Mouse (Mus musculus) liver (tissue): ENCODE data around the gene Abhd14b.

Experiments
- DNase-seq: peaks from one replicate; pipeline ENCODE4 v3.0.0-alpha.2; 2020; ENCODE audit warnings: mixed read lengths

The Abhd14b gene

GRCm38 (mm10) chr9:106430015-106430264 lies 17.3 kb upstream of the Abhd14b start:
- DNase-seq, result no peak

- no peak for DNase-seq
These were observed 13.9 kb upstream of the Abhd14b start for GRCm38 (mm10) chr9:106433389-106433788.

GRCm38 (mm10) chr9:106436566-106436965 lies 10.7 kb upstream of the Abhd14b start:
- no peak for DNase-seq

DNA sequence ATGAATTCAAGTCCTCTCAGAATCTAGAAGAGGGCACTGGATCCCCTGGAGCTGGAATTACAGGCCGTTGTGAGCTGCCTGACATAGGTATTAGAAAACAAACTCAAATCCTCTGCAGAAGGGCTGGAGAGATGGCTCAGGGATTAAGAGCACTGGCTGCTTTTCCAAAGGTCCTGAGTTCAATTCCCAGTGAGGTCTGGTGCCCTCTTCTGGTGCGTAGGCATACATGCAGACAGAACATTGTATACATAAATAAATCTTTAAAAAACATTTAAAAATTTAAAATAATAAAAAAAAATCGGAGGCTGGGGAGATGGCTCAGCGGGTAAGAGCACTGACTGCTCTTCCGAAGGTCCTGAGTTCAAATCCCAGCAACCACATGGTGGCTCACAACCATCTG lies 4.6 kb upstream of the Abhd14b start:
- DNase-seq, result no peak

GRCm38 (mm10) chr9:106444836-106445235 lies 2.4 kb upstream of the Abhd14b start:
- no peak for DNase-seq

DNA sequence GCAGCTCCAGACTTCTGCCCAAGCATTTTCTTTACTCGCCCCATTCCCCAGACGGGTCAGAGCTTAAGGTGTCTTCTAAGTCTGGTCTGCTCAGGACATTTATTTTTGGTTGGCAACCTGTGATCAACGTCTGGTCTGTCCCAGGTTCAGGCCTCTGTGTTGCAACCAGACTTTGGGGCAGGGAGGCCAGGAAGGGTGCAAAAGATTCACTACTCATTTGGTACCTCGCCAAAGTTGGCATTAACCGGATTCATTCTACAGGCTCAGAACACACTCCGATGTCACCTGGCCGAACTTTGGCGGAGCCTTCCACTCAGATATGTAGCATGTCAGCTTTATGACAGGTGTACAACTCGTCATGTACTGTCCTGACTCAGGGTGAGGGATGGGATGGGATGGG lies 692 bp downstream of the Abhd14b start:
- no peak for DNase-seq

GRCm38 (mm10) chr9:106448498-106449031 lies 1.3 kb downstream of the Abhd14b start:
- peak; percentile 69 for DNase-seq

- DNase-seq, result no peak
These were observed 2.7 kb downstream of the Abhd14b start for GRCm38 (mm10) chr9:106449947-106450346.

- DNase-seq, result peak; percentile 66
These were observed 3.4 kb downstream of the Abhd14b start for GRCm38 (mm10) chr9:106450661-106451060.

- no peak for DNase-seq
These were observed 4.0 kb downstream of the Abhd14b start for GRCm38 (mm10) chr9:106451298-106451697.

DNA sequence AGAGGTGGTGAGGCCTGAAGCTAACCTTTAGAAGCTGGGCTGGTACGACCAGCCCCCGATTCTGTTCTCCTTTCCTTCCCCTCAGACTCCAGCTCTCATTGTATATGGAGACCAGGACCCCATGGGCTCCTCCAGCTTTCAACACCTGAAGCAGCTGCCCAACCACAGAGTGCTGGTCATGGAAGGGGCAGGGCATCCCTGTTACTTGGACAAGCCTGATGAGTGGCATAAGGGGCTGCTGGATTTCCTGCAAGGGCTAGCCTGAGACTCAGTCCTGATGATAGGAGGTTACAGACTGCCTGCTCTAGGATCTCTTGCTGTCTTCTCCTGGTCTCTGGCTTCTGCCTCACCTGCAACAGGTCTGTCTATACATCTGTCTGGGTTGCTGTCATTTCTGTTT lies 4.6 kb downstream of the Abhd14b start:
- DNase-seq, result no peak

GRCm38 (mm10) chr9:106452351-106452750 lies 5.1 kb downstream of the Abhd14b start:
- no peak for DNase-seq

- peak; percentile 65 for DNase-seq
These were observed 5.6 kb downstream of the Abhd14b start for GRCm38 (mm10) chr9:106452821-106453220.

DNA sequence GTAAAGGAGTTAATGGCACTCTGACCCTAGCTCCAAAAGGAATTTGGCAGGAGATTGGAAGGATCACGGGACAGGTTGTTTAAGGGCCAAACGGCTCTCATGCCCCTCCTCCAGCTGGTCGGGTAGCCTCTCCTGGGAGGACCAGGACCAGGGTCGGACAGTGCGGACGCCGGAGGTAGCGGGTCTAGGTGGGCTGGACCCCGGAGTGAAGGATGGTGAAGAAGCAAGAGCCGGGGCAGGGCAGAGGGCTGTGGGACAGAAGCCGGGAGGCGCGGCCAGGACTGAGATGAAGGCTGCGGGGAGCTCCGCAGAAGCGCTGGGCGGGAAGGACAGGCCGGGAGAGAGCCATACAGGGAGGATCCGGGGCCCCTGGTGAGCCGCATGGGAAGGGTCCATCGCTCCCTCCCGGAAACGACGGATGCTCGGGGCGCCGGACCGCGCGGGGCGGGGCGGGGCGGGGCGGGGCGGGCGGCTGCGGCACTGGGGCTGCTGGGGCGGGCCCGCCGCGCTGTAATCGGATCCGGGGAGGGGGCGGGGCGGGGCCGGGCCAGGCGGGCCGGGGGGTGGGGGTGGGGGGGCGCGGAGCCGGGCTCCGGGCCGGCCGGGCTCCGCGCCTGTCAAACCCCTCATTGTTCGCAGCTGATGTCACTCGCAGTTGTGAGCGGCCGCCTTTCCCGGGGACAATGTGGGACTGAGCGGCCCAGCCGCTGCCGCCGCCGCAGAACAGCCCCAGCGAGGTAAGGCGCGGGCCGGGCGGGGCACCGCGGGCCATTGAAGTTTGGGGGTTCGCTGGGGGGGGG lies 6.2 kb downstream of the Abhd14b start, which contains the start of gene Pcbp4:
Gene Pcbp4, plus strand, starts transcription at position 21 of the 800 bp plus-strand sequence.
- DNase-seq, result peak; percentile 81

- DNase-seq, result no peak
These were observed 7.0 kb downstream of the Abhd14b start for GRCm38 (mm10) chr9:106454071-106454761.

DNA sequence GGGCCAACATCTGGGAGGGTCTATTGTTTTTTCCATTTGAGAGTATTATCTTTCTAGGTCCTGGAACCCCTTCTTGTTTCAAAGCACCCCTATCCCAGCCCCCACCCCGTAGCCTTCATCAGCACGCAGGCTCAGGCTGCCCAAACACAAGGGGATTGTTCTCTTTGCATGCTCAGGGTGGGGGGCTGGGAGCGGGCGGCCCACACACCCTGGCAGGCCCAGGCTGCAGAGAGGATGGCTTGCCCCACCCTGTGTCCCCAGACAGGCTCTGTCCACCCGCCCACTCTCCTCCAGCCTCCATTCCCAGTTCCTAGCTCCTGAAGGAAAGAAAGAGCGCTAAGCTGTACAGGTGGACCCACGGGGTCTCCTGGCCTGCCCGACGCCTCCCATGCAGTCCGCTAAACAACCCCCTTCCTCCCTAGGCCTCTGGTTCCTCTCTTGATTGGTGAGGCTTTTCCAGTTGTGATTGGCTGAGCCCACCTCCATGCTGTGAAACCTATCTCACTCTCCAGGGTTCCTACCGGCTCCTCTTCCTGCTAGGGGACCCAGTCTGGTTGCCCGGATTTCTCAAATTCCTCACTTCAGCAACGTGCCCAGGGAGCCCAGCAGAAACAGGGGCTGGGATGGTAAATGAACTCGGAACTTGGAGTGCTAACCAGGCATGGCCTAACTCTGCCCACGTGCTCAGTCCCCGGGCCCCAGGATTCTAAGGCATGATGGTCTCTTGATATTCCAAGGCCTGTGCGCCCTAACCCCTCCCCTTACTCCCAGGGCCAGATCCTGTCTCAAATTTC lies 7.8 kb downstream of the Abhd14b start:
- DNase-seq, result no peak

- peak; percentile 41 for DNase-seq
These were observed 9.3 kb downstream of the Abhd14b start for GRCm38 (mm10) chr9:106456325-106457162.

GRCm38 (mm10) chr9:106457163-106457559 lies 9.9 kb downstream of the Abhd14b start:
- DNase-seq, result no peak

DNA sequence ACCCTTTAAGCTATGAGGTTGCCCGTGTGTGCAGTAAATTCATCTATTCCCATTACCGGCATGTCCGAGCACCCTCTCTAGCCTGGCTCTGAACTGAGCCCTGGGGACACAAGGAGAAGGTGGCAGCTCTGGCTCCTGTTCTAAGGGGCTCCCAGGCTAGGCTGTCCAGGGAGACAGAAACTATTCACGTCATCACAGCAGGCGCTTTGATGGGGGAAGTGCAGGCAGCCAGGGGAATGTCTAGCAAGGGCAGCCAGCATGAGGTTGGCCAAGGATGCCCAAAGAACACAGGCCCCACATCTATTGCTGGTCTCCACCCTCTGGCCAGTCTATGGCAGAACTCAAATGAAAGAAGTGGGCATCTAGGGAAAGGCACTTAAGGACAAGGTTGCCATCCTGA lies 10.7 kb downstream of the Abhd14b start:
- no peak for DNase-seq

- no peak for DNase-seq
These were observed 12.7 kb downstream of the Abhd14b start for GRCm38 (mm10) chr9:106459946-106460345.

- no peak for DNase-seq
These were observed 13.3 kb downstream of the Abhd14b start for GRCm38 (mm10) chr9:106460401-106461025.

DNA sequence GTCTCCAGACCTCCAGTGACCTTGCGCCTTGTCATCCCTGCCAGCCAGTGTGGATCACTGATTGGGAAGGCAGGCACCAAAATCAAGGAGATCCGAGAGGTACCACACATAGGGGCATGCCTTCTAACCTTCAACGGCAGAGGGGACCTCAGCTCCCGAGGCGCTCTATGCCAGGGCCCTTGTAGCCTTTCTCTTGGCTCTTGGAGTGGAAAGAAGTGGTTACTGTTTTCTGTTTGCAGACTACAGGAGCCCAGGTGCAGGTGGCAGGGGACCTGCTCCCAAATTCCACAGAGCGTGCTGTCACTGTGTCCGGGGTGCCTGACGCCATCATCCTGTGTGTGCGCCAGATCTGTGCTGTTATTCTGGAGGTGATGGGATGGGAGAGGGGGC lies 13.8 kb downstream of the Abhd14b start:
- DNase-seq, result no peak
